Comparison of ENCODE assay signal across 8 mouse cellular contexts in genomic region chr5:49285455-49286135, GRCm38 (mm10).
DNase-seq lines count a peak whose midpoint lies in the region; ATAC-seq and TF ChIP-seq lines count a peak whose summit lies in the region.

No protein-coding gene starts in this region.

- no peaks in the 10 kb centered on the region for H3K27me3 ChIP-seq in lung, embryonic 14.5 days (ENCODE audit: insufficient read depth, low read length)
- H3K27me3 ChIP-seq in hindbrain, embryonic 14.5 days (ENCODE audit: control insufficient read depth, insufficient read depth, low read length), result no peaks in the 10 kb centered on the region
- H3K27me3 ChIP-seq in midbrain, embryonic 15.5 days (replicated peaks), result no peaks in the 10 kb centered on the region

- no peaks in the 10 kb centered on the region for H3K36me3 ChIP-seq in lung, embryonic 14.5 days (ENCODE audit: insufficient read depth)
- H3K36me3 ChIP-seq in hindbrain, embryonic 14.5 days (replicated peaks; ENCODE audit: control insufficient read depth, insufficient read depth), result no peaks in the 10 kb centered on the region
- H3K36me3 ChIP-seq in midbrain, embryonic 15.5 days (replicated peaks), result no peaks in the 10 kb centered on the region

- peak overlapping the region; percentile 34 for H3K4me2 ChIP-seq in lung, embryonic 14.5 days
- peak overlapping the region; percentile 47 for H3K4me2 ChIP-seq in hindbrain, embryonic 14.5 days (replicated peaks)
- H3K4me2 ChIP-seq in midbrain, embryonic 15.5 days, result peak overlapping the region; percentile 71

- TF ChIP-seq CTCF in lung, embryonic 14.5 days (IDR thresholded peaks at IDR 0.05; ENCODE audit: low read depth), result no peak

- no peaks in the 10 kb centered on the region; the same call in 1 of the 2 replicates for H3K4me1 ChIP-seq in lung, embryonic 14.5 days (ENCODE audit: insufficient read depth)
- peaks cover 13% of the 10 kb centered on the region for H3K4me1 ChIP-seq in hindbrain, embryonic 14.5 days (replicated peaks; ENCODE audit: control insufficient read depth, insufficient read depth, low read length)
- peaks cover 23% of the 10 kb centered on the region for H3K4me1 ChIP-seq in midbrain, embryonic 15.5 days

- H3K9ac ChIP-seq in lung, embryonic 14.5 days, result peak overlapping the region; percentile 16; the same call in 1 of the 2 replicates
- peak overlapping the region; percentile 40 for H3K9ac ChIP-seq in hindbrain, embryonic 14.5 days
- H3K9ac ChIP-seq in midbrain, embryonic 15.5 days, result peak overlapping the region; percentile 33

- H3K9me3 ChIP-seq in lung, embryonic 14.5 days (ENCODE audit: low read depth, low read length), result no peaks in the 10 kb centered on the region
- H3K9me3 ChIP-seq in hindbrain, embryonic 14.5 days (ENCODE audit: control insufficient read depth, low read length), result no peaks in the 10 kb centered on the region
- no peaks in the 10 kb centered on the region for H3K9me3 ChIP-seq in midbrain, embryonic 15.5 days

- no peak for ATAC-seq in lung, embryonic 14.5 days (ENCODE audit: insufficient read depth)
- ATAC-seq in hindbrain, embryonic 14.5 days (ENCODE audit: low FRiP score), result peak; percentile 48
- peak; percentile 76 for ATAC-seq in midbrain, embryonic 15.5 days (replicated peaks)

- H3K27ac ChIP-seq in lung, embryonic 14.5 days (ENCODE audit: low read depth), result no peak overlapping the region
- no peak overlapping the region for H3K27ac ChIP-seq in hindbrain, embryonic 14.5 days
- H3K27ac ChIP-seq in midbrain, embryonic 15.5 days, result peak overlapping the region; percentile 61; the same call in 1 of the 2 replicates

- 21% methylated on average over 12 of the region's 12 CpGs for WGBS in lung, embryonic 14.5 days
- WGBS in hindbrain, embryonic 14.5 days, result 28% methylated on average over 12 of the region's 12 CpGs
- 8% methylated on average over 12 of the region's 12 CpGs for WGBS in midbrain, embryonic 15.5 days

- peak overlapping the region; percentile 9; the same call in 1 of the 2 replicates for H3K4me3 ChIP-seq in lung, embryonic 14.5 days (ENCODE audit: low read depth, low read length)
- peak overlapping the region; percentile 5 for H3K4me3 ChIP-seq in hindbrain, embryonic 14.5 days (replicated peaks; ENCODE audit: low read length)
- H3K4me3 ChIP-seq in midbrain, embryonic 15.5 days, result peak overlapping the region; percentile 39

- peak; percentile 1 for DNase-seq in adrenal gland, adult 2 months
- DNase-seq in adrenal gland, postnatal 25 days, result no peak
- DNase-seq in lung, embryonic 14.5 days, result no peak
- DNase-seq in lung, postnatal 36 days, result no peak
- DNase-seq in hindbrain, embryonic 14.5 days (ENCODE audit: low spot score), result no peak
- no peak for DNase-seq in MN1 (ENCODE audit: low spot score)
- no peak for DNase-seq in c-Kit-positive CD71-positive TER-119-positive erythroid progenitor cells, embryonic 14.5 days (ENCODE audit: low spot score)
